Mouse (Mus musculus) limb, embryonic 14.5 days (tissue): ENCODE data around the gene Gm20388. TPM values are rescaled to one million over a fixed set of nuclear protein-coding genes. Genes with fewer than 3 reads are reported as not detected.

Experiments
- ATAC-seq: fragments of 200-750 bp; cut with Nextera tagmentation; 2 replicates; pipeline ENCODE4 v1.8.0; 2017; ENCODE audit warnings: low read depth, moderate number of reproducible peaks, moderate TSS enrichment; ENCODE audit not compliant: low FRiP score
- DNase-seq: peaks from one replicate; pipeline ENCODE4 v3.0.0-alpha.2; 2015; ENCODE audit warnings: low spot score
- H3K27ac ChIP-seq: fragments of 300-500 bp; sonication (generic); replicated peaks from 2 replicates; pipeline ENCODE4 v1.5.1; 2014; ENCODE audit warnings: low read depth, mild to moderate bottlenecking, low read length, moderate library complexity, mixed read lengths
- H3K27me3 ChIP-seq: fragments of 300-500 bp; sonication (generic); 2 replicates; pipeline ENCODE4 v1.6.1; 2014; ENCODE audit warnings: low read length, mixed read lengths; ENCODE audit not compliant: control insufficient read depth, insufficient read depth
- H3K36me3 ChIP-seq: fragments of 300-500 bp; sonication (generic); 2 replicates; pipeline ENCODE4 v1.6.1; 2014; ENCODE audit warnings: mild to moderate bottlenecking, low read length, moderate library complexity, mixed read lengths; ENCODE audit not compliant: control insufficient read depth, insufficient read depth
- H3K4me1 ChIP-seq: fragments of 300-500 bp; sonication (generic); 2 replicates; pipeline ENCODE4 v1.6.1; 2014; ENCODE audit warnings: antibody characterized with exemption, low read length, mixed read lengths; ENCODE audit not compliant: control insufficient read depth, insufficient read depth
- H3K4me2 ChIP-seq: fragments of 300-500 bp; sonication (generic); replicated peaks from 2 replicates; pipeline ENCODE4 v1.6.1; 2014; ENCODE audit warnings: low read depth, mild to moderate bottlenecking, low read length, moderate library complexity; ENCODE audit not compliant: severe bottlenecking
- H3K4me3 ChIP-seq: fragments of 300-500 bp; sonication (generic); replicated peaks from 2 replicates; pipeline ENCODE4 v1.5.1; 2014; ENCODE audit warnings: low read length
- H3K9ac ChIP-seq: fragments of 300-500 bp; sonication (generic); 2 replicates; pipeline ENCODE4 v1.6.1; 2014; ENCODE audit warnings: mild to moderate bottlenecking, low read depth, low read length, moderate library complexity; ENCODE audit not compliant: severe bottlenecking
- H3K9me3 ChIP-seq: fragments of 300-500 bp; sonication (generic); 2 replicates; pipeline ENCODE4 v1.6.1; 2016; ENCODE audit warnings: low read length; ENCODE audit not compliant: control insufficient read depth
- POLR2A ChIP-seq: fragments of 200-500 bp; IDR thresholded peaks from 2 replicates; pipeline ENCODE4 v1.8.0; 2012; ENCODE audit warnings: inconsistent platforms, mild to moderate bottlenecking, moderate library complexity, borderline replicate concordance; ENCODE audit not compliant: insufficient read depth, insufficient read length; ENCODE audit errors: extremely low read depth
- WGBS: fragments of 180-500 bp; shearing (Covaris S2); extraction: QIAGEN DNeasy Blood & Tissue Kit; methylation state at CpG from one replicate; pipeline ENCODE4 v1.1.7; 2014; 5-methylcytosine and 5-hydroxymethylcytosine counted together
- polyA plus RNA-seq, 2 experiments: library from polyadenylated mRNA; depleted of rRNA in 1 of 2; stranded (reverse) in 1 of 2; unstranded in 1 of 2; fragments of >200 nt; fragmentation: Nextera tagmentation in 1 of 2; extraction: Ambion mirVana in 1 of 2; gene quantifications; 2 replicates each; pipeline versions ENCODE4 v1.2.1 to v1.2.3; 2012 to 2014

Gm20388 gene
- polyA plus RNA-seq, 2 experiments = 1.9 to 49.9 TPM

DNA sequence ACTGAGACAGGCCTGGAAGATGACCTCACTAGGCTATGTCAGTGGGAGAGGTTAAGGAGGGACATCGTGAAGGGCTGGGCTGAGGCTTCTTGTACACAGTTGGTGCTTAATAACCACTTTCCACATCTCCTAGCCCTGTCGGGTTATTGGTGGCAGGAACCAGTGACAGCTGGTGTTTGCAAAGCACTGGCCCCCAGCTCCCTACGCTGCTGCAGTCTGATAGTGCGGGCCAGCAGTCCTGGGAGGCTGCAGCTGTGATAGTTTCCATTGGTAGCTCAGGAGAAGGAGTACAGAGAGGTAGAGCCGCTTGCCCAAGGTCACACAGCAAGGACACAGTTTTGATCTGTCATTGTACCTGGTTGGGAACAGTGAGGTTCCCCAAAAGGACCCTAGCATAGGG, 2391.2 kb downstream of the Gm20388 start:
- Histone ChIP-seq H3K4me3 (no peak overlapping the region), H3K27ac (no peak overlapping the region)
- 78% methylated on average over 5 of the region's 5 CpGs for WGBS

DNA sequence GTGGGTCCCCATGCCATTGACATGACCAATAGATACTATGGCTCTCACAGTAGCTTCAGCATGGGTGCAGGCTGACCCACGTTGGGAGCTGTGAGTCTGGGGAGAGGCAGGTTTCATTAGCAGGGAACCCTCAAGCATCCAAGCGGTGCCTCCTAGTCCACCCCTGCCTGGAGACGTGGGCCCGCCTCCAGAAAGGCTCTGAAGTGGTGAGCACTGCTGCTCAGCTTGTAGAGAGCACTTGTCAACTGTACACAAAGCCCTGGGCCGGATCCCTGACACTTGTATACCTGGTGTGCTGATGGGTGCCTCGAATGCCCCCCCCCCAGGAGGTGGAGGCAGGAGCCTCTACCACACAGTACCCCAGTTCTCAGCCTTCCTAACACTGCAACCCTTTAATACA, 2392.8 kb downstream of the Gm20388 start:
- no peak overlapping the region for H3K4me2 ChIP-seq
- H3K36me3 ChIP-seq = peaks cover 2% of the 10 kb centered on the region; the same call in 1 of the 2 replicates
- no peak overlapping the region for H3K9ac ChIP-seq
- WGBS = 53% methylated on average over 6 of the region's 6 CpGs
- no peaks in the 10 kb centered on the region for H3K4me1 ChIP-seq
- H3K9me3 ChIP-seq = no peaks in the 10 kb centered on the region
- TF ChIP-seq POLR2A = no peak
- no peak overlapping the region for H3K27ac ChIP-seq
- DNase-seq = no peak
- ATAC-seq = no peak
- H3K4me3 ChIP-seq = no peak overlapping the region
- H3K27me3 ChIP-seq = no peaks in the 10 kb centered on the region

More for the DNA sequence above, 2391.2 kb downstream of the Gm20388 start:
- no peak for DNase-seq
- no peak for TF ChIP-seq POLR2A
- Histone ChIP-seq H3K4me2 (no peak overlapping the region), H3K4me1 (no peaks in the 10 kb centered on the region), H3K9ac (no peak overlapping the region), H3K36me3 (0 out of 2 replicates have a peak, but pooled peaks cover 2% of the 10 kb centered on the region), H3K27me3 (no peaks in the 10 kb centered on the region), H3K9me3 (no peaks in the 10 kb centered on the region)
- no peak for ATAC-seq

DNA sequence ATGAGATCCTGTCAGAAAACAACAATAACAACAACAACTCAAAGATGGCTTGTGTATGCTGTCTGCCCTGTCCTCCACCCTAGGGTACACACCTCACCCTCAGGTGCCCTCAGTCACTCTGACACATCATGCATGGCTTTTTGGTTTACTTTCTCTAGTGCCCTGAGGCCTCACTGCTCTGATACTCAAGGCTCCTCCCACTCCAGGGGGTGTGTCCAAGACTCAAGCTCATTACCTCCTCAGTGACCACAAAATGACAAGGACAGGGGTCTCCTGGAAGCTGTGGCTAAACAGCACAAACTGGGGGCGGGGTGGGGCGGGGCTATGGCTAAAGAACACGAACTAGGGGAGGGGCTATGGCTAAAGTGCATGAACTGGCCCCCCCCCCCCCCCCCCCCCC, 2393.4 kb downstream of the Gm20388 start:
- 28% methylated on average over 3 of the region's 3 CpGs for WGBS
- H3K4me3 ChIP-seq = no peak overlapping the region
- H3K27me3 ChIP-seq = no peaks in the 10 kb centered on the region
- H3K27ac ChIP-seq = no peak overlapping the region
- H3K9ac ChIP-seq = no peak overlapping the region
- no peaks in the 10 kb centered on the region for H3K9me3 ChIP-seq
- peaks cover 2% of the 10 kb centered on the region; the same call in 1 of the 2 replicates for H3K36me3 ChIP-seq
- H3K4me1 ChIP-seq = no peaks in the 10 kb centered on the region
- DNase-seq (no peak), ATAC-seq (no peak)
- no peak overlapping the region for H3K4me2 ChIP-seq
- TF ChIP-seq POLR2A = no peak

DNA sequence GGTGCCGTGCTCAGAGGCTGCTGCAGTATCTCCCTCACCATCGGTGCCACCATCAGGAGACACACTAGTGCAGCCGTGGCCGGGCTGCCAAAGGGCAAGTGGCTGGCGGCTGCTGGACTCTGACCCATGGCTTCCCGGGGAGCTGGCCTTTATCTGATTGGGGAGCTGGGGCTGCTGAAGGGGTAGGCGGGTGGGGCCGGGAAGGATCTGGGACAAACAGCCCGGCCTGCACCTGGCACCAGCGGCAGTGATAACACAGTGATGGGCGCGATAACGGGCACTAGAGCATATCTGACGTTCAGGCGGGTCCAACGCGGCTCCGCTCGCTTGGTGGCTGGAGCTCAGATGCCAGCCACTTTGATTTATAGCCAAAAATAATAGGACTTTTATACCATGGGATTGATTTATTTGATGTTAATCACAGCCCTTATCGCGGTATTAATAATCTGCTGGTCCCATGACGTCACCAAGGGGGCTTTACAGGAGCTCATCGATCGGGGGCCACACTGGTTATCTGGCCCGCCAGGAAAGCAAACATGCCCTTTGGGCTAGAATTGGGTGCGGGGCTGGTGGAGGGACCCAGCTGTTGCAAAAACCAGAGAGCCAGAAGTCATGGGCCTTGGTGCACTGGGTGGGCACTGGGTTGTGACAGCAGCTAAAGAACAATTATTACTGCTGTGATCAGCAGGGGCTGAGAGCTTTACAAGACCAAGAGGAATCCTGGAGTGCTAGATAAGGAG, 2396.2 kb downstream of the Gm20388 start:
- H3K27me3 ChIP-seq = no peaks in the 10 kb centered on the region
- no peak overlapping the region for H3K4me3 ChIP-seq

DNA sequence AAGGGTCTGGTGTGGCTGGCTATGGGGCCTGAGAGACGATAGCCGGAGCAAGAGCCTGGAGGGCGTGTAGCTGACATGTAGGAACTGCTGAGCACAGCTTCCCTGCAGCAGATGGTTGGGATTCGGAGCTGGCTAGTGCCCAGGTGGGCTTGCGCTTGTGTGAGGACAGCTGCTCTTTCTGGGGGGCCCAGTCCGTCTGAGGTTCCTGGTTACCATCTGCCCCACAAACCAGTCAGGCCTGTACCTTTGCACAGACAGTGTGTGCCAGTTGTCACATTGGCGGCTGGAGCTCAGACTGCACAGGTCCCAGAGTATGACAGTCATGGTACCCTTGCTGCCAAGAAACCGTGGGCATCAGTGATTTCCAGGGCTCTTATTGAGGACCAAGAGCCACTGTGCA, 2397.2 kb downstream of the Gm20388 start:
- no peak overlapping the region for H3K9ac ChIP-seq
- no peaks in the 10 kb centered on the region for H3K9me3 ChIP-seq
- 76% methylated on average over 8 of the region's 8 CpGs for WGBS
- H3K27me3 ChIP-seq = no peaks in the 10 kb centered on the region
- no peak overlapping the region for H3K27ac ChIP-seq
- no peak for TF ChIP-seq POLR2A
- H3K36me3 ChIP-seq = peaks cover 2% of the 10 kb centered on the region; the same call in 1 of the 2 replicates
- no peak for ATAC-seq
- no peak overlapping the region for H3K4me2 ChIP-seq
- H3K4me3 ChIP-seq = no peak overlapping the region
- no peaks in the 10 kb centered on the region for H3K4me1 ChIP-seq
- no peak for DNase-seq

More for the DNA sequence above, 2396.2 kb downstream of the Gm20388 start:
- Histone ChIP-seq H3K27ac (no peak overlapping the region), H3K4me1 (no peaks in the 10 kb centered on the region), H3K36me3 (peaks cover 2% of the 10 kb centered on the region; the same call in 1 of the 2 replicates), H3K4me2 (no peak overlapping the region), H3K9me3 (no peaks in the 10 kb centered on the region), H3K9ac (no peak overlapping the region)
- ATAC-seq (no peak), DNase-seq (no peak)
- TF ChIP-seq POLR2A = no peak
- WGBS = 84% methylated on average over 26 of the region's 26 CpGs

DNA sequence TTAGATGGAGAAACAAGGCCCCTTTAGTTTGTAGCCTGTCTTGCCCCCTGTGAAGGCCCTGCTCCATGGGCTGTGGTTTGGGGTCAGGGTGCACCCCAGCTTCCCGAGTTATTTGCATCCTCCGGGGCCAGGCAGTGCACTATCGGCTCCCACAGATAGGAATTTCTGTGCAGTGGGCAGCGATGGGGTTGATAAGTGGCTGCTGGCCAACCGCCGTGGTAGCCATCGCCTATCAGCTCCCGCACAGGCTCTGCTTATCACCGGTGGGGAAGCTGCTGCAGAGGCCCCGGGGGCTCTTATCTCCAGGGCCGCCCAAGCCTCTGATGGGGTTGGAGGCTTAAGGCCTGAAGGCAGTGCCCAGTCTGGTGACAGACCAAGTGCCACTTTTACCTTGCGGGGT, 2398.6 kb downstream of the Gm20388 start:
- no peak overlapping the region for H3K4me2 ChIP-seq
- H3K36me3 ChIP-seq = peaks cover 2% of the 10 kb centered on the region; the same call in 1 of the 2 replicates
- no peak for TF ChIP-seq POLR2A
- H3K27me3 ChIP-seq = no peaks in the 10 kb centered on the region
- DNase-seq (no peak), ATAC-seq (no peak)
- no peak overlapping the region for H3K4me3 ChIP-seq
- no peak overlapping the region for H3K9ac ChIP-seq
- H3K27ac ChIP-seq = no peak overlapping the region
- 85% methylated on average over 12 of the region's 12 CpGs for WGBS
- H3K4me1 ChIP-seq = no peaks in the 10 kb centered on the region
- no peaks in the 10 kb centered on the region for H3K9me3 ChIP-seq
